Mouse (Mus musculus) layer of hippocampus, postnatal 10 days (tissue): ENCODE measurements around the gene Tspan32. TPM values are rescaled to one million over a fixed set of nuclear protein-coding genes. Genes with fewer than 3 reads are reported as not detected.

Experiments used
- DNase-seq, 2 experiments: peaks; one replicate each; pipeline ENCODE4 v3.0.0; 2021; ENCODE audit warnings: low spot score in 2 of 2
- total RNA-seq, 2 experiments: library from RNA; stranded (reverse); gene quantifications; 2 replicates each; pipeline ENCODE4 v1.2.3; 2021

The Tspan32 gene
- total RNA-seq, 2 experiments from 2014 or later, result not detected

DNA sequence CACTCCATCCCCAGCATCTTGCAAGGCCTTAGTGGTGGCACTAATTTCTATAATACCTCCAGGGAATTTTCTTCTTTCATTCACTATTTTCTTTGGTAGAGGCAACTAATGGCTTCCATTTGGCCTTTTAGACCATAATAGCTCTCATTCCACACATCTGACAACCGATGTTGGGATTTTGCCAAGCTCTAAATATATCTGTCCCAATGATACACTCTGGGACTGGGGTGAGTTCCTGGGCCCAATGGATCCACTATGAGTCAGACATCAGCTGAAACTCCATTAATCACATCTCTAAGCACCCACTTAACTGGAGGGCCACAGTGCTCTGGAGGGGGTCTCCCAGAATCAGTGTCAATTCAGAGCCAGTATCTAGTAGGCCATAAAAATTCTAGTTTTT lies 27.0 kb downstream of the Tspan32 start:
- no peak for DNase-seq

DNA sequence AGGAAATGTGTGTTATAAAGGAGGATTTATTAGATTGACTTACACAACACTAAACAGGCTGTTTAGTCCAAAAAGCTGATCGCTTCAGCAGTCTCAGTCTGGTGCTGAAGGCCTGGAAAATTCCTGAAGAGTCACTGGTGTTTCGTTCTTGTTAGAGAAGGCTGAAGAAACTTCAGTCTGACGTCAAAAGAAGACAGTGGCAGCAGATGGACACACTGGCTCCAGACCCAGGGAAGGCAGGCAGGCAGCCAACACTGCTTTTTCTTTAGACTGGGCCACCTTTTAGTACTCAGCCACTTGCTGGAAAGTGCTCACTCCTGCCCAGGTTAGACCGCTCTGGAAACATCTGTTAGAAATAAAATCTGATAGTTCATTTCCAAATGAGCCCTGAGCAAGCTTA lies 28.7 kb downstream of the Tspan32 start:
- DNase-seq, result no peak

DNA sequence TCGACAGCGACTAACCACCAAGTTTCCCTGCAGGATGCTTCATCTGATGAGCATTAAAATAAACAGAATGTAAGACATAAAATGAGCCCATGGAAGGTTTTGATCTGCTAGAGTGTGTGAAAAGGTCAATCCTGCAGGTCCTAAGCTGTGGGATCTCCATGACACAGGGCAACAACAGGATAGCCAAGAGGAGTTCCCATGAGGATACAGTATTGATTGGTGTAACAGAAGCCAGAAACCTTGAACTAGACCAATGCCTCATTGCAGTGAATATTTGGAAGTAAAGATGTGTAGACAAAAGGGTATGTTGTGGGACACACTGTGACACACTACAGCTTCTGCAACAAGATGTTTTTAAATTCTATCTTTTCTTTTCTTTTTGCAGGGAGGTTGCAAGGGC lies 29.3 kb downstream of the Tspan32 start:
- DNase-seq, result no peak

DNA sequence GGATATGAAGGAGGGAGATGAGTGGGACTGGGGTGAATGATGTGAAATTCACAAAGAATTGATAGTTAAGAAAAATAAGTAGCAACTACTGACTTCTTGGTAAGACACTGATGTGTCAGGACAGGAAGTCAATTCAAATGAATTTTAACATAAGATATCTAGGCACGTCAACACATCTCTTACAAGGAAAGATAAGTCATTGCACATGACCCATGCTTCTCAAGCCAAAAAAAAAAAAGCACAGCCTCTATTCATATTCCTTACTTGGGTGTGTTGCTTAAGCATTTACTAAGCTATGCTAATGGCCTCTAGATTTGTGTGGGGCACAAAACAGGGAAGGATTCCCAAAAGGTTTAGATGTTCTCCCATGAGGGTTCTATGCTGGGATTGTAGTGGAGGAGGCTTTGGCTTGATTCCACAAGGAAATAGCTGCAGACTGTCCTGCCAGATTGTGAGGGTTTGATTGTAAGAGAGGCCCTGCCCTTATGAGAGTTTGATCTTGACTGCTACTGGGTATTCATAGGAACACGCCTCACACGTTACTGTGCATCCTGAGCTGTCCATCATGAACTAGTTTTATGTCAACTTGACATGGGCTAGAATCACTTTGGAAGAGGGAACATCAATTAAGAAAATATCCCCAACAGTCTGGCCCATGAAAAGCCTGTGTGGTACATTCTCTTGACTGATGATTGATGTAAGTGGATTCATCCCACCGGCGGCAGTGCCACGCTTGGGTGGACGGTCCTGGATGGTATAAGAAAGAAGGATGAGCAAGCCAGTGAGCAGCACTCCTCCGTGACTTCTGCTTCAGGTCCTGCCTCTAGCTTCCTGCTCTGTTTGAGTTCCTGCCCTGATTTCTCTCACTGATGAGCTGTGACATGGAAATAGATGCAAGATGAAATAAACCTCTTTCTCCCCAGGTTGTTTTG lies 29.9 kb downstream of the Tspan32 start:
- DNase-seq, result no peak

DNA sequence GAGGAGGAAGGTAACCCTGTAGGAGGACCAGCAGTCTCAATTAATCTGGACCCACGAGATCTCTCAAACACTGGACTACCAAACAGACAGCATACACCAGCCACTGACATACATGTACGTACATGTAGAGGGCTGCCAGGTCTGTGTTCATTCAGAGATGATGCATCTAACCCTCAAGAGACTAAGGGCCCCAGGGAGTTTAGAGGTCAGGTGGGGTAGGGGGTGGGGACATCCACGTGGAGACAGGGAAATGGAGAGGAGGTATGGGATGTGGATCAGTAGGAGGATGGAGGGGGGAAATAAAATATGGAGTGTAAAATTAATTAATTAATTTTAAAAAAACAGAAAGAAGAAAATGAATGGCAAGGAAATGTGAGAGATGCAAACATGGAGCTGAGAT lies 31.9 kb downstream of the Tspan32 start:
- DNase-seq, result no peak

DNA sequence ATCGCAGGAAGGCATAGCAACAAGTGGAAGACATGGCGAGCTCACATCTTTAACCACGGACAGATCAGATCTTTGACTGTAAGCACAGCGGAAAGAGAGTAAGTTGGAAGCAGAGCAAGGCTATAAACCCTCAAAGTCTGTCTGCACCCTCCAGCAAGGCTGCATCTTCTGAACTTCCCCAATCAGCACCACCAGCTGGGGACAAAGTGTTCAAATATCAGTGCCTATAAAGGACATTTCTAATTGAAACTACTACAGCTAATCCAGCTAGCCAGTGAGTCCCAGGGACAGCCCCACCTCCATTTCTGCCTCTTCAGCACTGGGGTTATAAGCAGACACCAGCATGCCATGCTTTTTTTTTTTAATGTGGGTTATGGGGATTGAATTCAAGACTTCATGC lies 32.5 kb downstream of the Tspan32 start:
- DNase-seq, result no peak

DNA sequence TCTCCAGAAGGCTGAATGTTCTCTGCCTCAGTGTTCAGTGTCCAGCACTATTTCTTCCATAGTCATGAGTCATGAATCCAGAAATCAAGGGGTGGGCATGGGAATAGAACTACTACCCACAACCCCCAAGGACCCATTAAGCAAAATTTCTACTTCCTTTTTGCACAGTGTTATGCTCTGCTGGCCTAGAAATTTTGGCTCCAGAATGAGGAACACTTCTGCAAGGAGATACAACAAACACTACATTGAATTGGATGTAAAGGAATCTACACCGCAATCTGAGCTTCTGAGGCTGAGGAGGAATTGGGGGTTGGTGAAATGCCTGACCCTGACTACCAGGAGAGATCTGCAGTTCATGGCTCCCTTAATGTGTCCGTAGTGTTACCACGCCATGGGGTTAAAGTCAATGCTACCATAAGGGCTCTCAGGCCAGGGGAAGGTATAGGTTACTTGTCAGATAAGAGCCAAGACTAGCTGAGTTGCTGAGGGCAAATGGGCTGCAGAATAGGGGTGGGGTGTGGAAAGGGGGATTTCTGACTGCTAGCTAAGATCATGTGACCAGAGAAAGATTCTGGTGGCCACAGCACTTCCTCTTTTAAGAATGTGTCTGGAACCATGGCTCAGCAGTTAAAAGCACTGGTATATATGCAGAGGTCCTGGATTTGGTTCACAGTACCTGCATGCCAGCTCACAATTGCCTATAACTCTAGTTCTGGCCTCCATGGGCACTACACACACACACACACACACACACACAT lies 33.5 kb downstream of the Tspan32 start:
- no peak for DNase-seq

DNA sequence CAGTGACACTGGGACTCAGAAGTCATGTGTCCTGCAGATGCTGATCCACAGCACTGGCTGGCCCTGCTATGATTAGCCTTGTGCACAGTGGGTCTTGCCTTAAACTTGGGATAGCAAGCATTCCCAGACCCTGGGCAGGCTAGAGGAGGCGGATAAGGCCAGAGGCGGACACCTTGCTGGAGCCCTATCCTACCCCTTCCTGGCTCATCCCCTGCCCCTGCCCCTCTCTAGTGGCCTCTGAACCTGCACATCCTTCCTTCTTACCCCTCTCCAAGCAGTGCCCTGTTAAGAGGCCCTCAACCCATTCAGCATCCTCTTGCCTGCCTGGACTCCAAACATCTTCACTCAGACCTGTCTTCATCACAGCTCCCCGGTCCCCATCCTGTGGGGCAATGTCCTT lies 35.7 kb downstream of the Tspan32 start:
- no peak for DNase-seq

DNA sequence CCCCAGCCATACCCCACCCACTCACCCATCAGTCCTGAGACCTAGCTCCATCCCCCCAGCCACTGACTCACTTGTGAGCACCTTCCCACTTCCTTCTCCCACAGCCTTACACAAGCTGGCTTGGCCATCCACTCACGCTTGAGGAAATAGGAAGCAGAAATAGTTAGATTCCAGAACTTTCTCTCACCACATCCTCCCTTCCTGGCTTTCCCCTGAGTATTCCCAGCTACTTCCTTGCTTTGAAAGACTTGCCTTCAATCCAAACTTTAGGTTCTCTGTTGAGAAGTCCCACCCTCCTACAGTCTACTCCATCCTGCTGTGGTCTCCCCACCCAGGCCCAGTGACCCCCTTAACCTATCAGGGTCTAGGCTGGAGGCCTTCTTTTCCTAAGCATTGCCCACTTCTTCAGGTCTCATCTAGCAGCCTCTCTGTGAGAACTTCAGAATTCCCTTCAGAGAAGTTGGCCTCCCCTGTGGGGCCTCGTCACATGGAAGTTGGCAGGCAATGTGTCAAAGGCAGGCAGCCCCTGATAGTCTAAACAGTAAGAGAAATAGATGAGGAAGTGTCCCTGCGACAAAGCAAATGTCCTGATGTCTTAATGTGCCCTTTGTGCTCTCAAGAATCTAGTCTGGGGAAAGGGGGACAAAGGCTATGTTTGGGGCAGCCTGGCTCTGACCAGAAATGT lies 36.4 kb downstream of the Tspan32 start:
- no peak for DNase-seq

DNA sequence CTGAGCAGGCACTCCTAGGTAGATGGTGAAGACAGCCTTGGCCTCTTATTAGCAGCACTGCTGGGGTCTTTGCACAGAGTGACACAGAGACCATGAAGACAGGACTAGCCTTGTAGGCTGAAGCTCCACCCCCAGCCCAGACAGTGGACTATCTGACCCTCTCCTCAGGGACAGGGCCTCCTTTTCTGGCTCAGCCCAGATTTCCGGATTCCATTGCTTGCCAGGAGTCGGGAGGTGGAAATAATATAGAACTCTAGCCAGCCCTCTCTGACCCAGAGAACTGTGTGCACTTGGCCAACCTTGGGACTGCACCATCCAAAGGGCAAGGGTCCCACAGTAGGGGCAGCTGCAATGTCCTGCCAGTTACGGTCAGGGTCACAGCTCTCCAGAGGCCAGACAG lies 37.2 kb downstream of the Tspan32 start:
- DNase-seq, result no peak

DNA sequence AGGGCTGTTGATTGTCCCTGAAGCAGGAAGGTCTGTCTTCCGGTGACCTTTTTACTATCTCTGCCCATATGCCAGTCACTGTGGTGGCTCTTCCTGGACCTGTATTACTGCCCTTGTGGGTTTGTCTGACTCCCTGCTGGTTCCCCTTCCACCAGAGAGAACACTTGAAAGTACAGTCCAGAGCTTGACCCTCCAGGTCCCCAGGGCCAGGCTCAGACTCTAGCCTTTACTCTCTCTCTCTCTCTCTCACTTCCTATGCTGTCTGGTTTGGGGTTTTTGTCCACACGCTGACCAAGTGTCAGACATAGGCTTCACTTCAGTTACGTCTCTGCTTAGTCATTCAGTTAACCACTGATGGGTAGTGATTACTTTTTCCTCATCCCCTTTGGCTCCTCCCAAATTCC lies 38.1 kb downstream of the Tspan32 start:
- no peak for DNase-seq

DNA sequence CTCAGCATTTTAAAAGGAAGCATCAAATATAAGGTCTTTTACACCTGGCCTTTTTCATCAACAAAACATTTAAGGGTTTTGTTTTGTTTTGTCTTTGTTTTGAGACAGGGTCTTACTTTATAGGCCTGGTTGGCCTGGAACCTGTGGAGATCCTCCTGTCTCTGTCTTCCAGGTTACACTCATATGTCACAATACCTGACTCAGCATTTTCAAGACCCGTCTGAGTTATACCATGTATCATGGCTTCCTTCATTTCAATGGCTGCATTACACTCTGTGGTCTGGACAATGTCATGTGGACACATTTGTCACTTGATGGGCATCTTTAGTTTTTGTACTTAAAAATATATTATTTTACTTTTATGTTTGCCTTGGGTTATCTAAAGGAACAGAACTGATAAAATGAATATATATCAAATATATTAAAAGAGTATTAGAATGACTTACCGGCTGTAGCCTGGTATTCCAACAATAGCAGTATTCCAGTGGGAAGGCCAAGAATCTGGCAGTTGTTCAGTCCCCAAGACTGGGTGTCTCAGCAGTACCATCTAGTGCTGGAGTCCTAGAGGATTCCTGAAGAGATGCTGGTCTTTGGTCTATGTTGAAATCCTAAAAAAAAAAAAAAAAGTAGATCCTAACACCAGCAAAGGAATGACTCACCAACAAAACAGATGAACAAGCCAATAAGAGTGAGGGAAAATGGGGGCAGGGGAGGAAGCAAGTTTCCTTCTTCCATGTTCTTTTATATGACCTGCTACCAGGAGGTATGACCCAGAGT lies 39.4 kb downstream of the Tspan32 start:
- no peak for DNase-seq

DNA sequence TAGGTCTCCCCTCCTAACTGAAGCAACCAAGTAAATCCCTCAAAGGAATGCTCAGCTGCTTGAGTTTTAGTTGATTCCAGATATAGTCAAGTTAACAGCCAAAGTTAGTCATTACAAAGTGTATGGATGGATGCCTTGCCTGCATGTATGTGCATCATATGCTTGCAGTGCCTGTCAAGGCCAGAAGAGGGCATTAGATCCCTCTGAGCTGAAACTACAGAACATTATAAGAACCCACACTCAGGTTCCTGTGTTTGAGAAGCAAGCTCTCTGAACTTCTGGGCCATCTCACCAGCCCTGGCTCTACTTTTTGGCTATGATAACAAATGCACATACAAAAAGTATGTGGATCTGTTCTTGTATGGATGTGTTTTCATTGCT lies 40.0 kb downstream of the Tspan32 start:
- DNase-seq, result no peak

DNA sequence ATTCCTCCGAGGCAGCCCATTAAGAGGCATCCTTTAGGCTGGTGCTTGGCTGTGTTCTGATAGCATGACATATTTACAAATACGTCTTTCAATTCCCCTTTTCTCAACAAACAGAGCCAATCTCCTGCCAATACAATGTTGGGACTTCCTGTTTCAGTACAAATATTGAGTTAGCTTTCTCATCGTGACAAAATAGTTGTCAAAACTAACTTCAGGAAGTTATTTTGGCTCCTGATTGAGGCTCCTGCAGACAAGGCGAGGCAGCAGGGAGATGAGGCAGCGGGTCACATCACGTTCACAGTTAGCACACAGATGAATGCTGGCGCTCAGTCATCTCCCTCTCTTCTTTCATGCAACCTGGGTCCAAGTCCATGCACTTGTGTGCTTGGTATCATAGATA lies 41.5 kb downstream of the Tspan32 start:
- DNase-seq, result no peak

DNA sequence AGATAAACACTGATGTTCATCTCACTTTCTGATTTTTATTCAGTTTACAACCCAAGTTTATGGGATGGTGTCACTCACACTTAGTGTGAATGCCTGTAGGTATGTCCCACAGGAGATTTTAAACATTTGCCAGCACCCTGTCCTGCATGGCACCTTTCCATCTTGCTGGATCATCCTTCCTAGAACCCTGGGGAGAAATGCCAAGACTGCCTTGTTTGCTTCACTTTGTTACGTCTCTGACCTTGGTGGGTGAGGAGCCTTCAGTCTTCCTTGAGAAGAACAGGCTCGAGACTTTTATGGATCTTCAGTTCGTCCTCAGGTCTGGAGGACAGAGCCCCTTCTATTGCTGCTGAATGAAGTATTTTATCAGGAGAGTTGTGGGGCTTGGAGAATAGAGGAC lies 44.5 kb downstream of the Tspan32 start:
- no peak for DNase-seq

DNA sequence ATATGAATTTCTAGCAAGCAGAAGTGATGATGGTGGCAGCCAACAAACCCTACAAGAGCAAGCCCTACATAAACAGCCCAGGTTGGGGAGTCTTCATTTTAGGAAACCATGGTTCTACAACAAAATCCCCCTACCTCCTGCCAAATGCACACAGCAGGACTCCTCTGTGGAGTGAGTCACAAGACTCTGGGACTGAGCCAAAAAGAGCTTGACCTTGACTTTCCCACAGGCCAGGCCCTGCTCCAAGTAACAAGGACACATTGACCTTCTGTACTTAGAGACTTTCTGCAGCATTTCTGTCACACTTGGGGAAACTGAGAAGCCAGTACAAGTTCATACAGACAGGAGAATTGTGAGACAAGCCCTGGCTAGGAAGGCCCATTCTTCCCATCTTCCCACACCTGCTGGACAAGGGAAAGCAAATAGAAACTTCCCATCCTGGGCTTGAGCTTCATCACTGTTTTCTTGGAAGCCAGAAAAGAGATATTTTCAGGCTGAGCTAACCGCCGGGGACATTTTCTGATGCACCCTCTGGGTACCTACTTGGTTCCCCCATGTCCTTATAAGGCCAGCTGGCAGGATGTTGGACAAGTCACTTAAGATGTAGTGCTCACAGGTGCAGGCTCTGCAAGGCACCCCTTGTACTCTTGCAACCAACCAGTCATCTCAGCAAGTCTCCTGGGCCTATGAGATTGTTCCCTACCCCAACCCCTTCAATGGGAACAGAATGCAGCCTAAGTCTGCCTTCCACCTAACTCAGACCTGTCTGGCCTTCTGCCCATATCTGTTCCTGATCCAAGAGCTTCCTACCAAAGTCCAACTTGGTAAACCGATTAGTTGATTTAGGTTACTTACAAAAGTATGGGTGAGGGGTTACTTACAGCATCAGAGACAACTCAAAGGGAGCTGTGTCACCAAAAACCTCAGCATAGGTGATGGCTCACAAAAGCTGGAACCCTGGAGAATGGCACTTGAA lies 45.3 kb downstream of the Tspan32 start:
- DNase-seq, result no peak

DNA sequence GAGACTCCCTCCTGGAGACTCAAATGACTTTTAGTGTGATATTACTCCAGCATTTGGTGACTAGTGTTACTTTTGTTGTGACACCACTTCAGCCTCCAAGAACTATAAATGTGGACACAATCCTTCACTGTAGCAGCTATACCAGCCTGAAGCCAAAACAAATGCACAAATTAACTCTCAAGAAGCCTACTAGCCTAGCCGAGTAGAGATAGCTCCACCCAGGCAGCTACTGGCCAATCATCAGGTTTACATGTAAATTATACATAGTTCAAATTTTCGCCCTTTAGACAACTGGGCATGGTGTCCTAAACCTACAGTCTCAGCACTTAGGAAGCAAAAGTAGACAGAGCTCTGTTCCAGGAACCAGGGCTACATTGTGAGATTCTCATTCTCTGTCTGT lies 46.5 kb downstream of the Tspan32 start:
- no peak for DNase-seq

DNA sequence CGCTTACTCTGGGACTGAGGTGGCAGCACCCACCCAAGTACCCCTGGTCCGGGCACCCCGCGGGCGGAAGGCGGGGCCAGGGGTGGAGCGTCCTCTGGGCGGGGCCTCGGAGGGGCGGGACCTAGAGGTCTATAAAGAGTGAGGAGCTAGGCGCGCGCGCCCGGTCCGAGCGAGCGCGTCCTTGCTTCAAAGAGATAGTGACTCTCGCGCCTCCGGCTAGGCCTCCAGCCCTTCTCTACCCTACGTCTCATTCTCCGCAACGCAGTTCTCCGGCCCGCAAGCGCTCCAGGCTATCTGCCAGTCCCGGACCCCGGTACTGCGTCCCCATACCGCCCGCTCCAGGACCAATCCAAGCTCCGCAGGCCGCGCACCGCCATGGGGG lies 47.8 kb downstream of the Tspan32 start, which contains the start of gene Cd81:
Cd81 (plus strand) TSS at position 114 of the 382 bp plus-strand sequence.
- peak; percentile 88 to 90 for DNase-seq

DNA sequence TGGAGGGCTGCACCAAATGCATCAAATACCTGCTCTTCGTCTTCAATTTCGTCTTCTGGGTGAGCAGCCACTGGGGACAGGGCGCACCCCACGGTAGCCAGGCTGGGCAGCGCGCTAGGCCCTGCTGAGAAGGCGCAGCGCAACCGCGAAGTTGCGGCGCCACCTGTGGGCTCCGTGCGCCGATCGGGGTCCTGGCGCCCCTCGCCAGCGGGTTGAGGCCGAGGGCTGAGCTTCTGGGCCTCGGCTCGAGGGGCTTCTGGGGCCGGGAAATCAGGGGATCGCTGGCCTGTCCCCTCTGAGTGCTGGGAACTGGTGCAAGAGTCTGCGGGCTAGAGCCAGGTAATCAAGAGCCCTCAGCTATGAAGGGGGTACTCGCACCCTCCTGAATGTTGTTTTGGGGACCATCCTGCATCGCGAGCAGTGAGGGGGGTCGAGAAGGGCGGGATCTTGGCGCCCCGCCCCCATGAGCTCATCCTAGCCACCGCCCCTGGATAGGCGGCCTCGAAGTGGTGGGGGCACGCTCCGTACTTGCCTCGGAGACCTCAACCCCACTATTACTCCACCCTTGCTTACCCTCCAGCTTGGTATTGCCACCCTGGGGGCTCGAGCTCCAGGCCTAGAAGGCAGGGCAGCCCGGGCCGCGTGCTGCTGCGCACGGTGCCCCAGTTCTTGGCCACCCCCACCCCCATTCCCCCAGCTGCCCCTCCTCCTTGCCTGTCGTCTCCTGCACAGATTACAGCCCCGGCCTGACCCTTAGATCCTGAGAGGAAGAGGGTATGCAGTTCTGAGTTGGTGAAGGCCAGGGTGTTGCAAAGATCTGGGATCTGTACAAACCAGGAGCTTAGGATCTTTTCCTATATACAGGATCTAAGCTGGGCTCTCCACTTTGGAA lies 48.4 kb downstream of the Tspan32 start:
- DNase-seq, result peak; percentile 76 to 85
